Mouse (Mus musculus) forebrain, postnatal 0 days (tissue): ENCODE data around the gene Noct. TPM values are rescaled to one million over a fixed set of nuclear protein-coding genes. Genes with fewer than 3 reads are reported as not detected.

ENCODE experiments used
- ATAC-seq: fragments of 200-750 bp; cut with Nextera tagmentation; 2 replicates; pipeline ENCODE4 v1.8.0; 2017; ENCODE audit warnings: mild to moderate bottlenecking, moderate library complexity
- DNase-seq: peaks from one replicate; pipeline ENCODE4 v3.0.0-alpha.2; 2015
- H3K27ac ChIP-seq: fragments of 300-500 bp; sonication (generic); 2 replicates; pipeline ENCODE4 v1.5.1; 2014; ENCODE audit warnings: low read depth, mild to moderate bottlenecking, antibody characterized with exemption, low read length, moderate library complexity, mixed read lengths
- H3K27me3 ChIP-seq: fragments of 300-500 bp; sonication (generic); 2 replicates; pipeline ENCODE4 v1.6.1; 2014; ENCODE audit warnings: mild to moderate bottlenecking, low read length, mixed read lengths; ENCODE audit not compliant: insufficient read depth
- H3K36me3 ChIP-seq: fragments of 300-500 bp; sonication (generic); 2 replicates; pipeline ENCODE4 v1.6.1; 2014; ENCODE audit warnings: mild to moderate bottlenecking, moderate library complexity; ENCODE audit not compliant: insufficient read depth
- H3K4me1 ChIP-seq: fragments of 300-500 bp; sonication (generic); 2 replicates; pipeline ENCODE4 v1.6.1; 2014; ENCODE audit warnings: antibody characterized with exemption; ENCODE audit not compliant: insufficient read depth
- H3K4me2 ChIP-seq: fragments of 300-500 bp; sonication (generic); 2 replicates; pipeline ENCODE4 v1.6.1; 2014; ENCODE audit warnings: low read depth, mild to moderate bottlenecking, moderate library complexity
- H3K4me3 ChIP-seq: fragments of 300-500 bp; sonication (generic); 2 replicates; pipeline ENCODE4 v1.5.1; 2014; ENCODE audit warnings: low read depth, low read length, mixed read lengths
- H3K9ac ChIP-seq: fragments of 300-500 bp; sonication (generic); 2 replicates; pipeline ENCODE4 v1.6.1; 2014; ENCODE audit warnings: mild to moderate bottlenecking
- H3K9me3 ChIP-seq: fragments of 300-500 bp; sonication (generic); 2 replicates; pipeline ENCODE4 v1.6.1; 2016; ENCODE audit warnings: low read length
- CTCF ChIP-seq: sonication (generic); IDR thresholded peaks from 2 replicates; pipeline ENCODE4 v1.5.1; 2016; ENCODE audit warnings: antibody characterized with exemption, control low read depth, low read depth
- WGBS: fragments of 180-500 bp; shearing (Covaris S2); extraction: QIAGEN DNeasy Blood & Tissue Kit; methylation state at CpG from one replicate; pipeline ENCODE4 v1.1.7; 2014; 5-methylcytosine and 5-hydroxymethylcytosine counted together
- polyA plus RNA-seq: library from polyadenylated mRNA; unstranded; fragments of >200 nt; fragmentation: Nextera tagmentation; extraction: Ambion mirVana; gene quantifications from 2 replicates; pipeline ENCODE4 v1.2.1, GENCODE M21; 2015
- total RNA-seq: library from RNA; depleted of rRNA; stranded (reverse); fragments of >200 nt; gene quantifications from 2 replicates; pipeline ENCODE4 v1.2.3, GENCODE M21; 2014

The Noct gene
- total and polyA plus RNA-seq, 2 experiments from 2014 or later = 32.6 to 33.7 TPM

DNA sequence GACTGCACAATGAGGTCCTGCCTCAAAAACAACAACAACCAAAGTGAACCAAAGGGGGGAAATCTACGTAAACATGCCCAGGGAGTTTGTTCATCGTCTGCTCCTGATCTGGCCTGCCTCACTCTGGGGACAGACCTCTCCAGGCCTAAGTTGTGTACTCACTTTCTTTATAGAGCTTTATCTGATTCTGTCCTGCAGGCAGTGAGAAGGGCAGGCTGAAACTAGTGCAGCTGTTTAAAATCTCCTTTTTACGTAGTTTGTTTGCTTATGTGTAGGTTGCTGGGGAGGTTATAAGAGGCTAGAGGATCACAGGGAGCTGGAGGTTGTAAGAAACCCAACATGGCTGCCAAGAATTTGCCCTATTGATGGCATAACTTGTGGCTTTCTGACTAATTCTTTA is 7.3 kb downstream of the Noct start:
- DNase-seq = no peak
- no peak overlapping the region for H3K4me3 ChIP-seq
- no peaks in the 10 kb centered on the region for H3K9me3 ChIP-seq
- no peak for TF ChIP-seq CTCF
- peaks cover 6% of the 10 kb centered on the region; the same call in 1 of the 2 replicates for H3K4me1 ChIP-seq
- no peak overlapping the region for H3K4me2 ChIP-seq
- no peak for ATAC-seq
- WGBS = 51% methylated on average over 3 of the region's 3 CpGs
- H3K36me3 ChIP-seq = no peaks in the 10 kb centered on the region
- H3K27ac ChIP-seq = no peak overlapping the region
- H3K9ac ChIP-seq = no peak overlapping the region
- H3K27me3 ChIP-seq = no peaks in the 10 kb centered on the region

DNA sequence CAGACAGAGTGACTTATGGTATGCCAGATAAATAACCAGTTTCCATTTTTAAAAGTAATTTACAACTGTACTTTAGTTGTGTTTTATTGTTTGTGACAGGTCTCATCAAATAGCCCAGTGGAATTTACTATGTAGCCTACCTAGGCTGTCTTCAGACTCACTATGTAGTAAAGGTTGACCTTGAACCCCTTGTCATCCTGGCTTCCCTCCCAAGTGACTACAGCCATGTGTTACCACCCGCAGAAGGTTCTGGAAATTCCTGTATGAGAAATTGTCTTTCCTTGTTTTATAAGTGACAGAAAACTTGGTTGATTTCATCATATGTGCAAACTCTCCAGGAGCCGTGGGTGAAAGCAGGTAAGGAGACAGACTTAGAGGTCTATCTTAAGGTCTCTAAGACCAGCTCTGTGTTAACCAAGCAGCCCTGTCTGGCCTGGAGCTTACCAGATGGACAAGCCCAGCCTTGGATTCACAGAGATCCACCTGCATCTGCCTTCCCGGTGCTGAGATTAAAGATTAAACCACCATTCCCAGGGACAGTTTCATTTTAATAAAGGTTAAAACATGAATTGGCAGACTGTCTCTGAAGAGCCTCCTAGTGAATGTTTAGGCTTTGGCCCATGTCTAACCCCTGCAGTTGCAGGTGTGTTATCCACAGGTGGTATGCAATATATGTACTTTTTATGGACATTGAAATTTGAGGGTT is 8.1 kb downstream of the Noct start:
- H3K27ac ChIP-seq = no peak overlapping the region
- no peaks in the 10 kb centered on the region for H3K27me3 ChIP-seq
- no peaks in the 10 kb centered on the region for H3K36me3 ChIP-seq
- 96% methylated on average over 3 of the region's 3 CpGs for WGBS
- no peak for TF ChIP-seq CTCF
- ATAC-seq (no peak), DNase-seq (no peak)
- H3K4me3 ChIP-seq = no peak overlapping the region
- H3K4me2 ChIP-seq = no peak overlapping the region
- no peaks in the 10 kb centered on the region for H3K9me3 ChIP-seq
- no peak overlapping the region for H3K9ac ChIP-seq
- peaks cover 6% of the 10 kb centered on the region; the same call in 1 of the 2 replicates for H3K4me1 ChIP-seq

DNA sequence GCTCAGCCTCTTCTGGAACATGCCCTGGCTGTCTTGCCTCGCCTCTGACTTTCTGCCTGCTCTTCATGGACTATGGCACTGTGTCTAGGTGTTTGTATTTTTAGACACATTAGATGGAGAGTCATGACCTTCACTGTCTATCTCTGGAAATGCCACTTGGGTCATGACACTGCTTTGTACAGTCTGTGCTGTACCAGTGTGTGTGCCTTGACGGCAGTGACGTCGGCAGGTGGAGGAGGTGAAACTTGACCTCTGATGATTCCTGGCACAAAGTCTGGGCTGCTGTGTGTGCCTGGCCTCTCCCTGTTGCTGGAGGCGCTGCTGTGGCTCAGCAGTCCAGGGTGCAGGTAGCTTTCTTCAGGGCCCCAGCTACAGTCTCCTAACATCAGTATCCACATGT is 9.2 kb downstream of the Noct start:
- no peak overlapping the region for H3K9ac ChIP-seq
- DNase-seq (no peak), ATAC-seq (no peak)
- no peaks in the 10 kb centered on the region for H3K27me3 ChIP-seq
- H3K27ac ChIP-seq = no peak overlapping the region
- no peak for TF ChIP-seq CTCF
- H3K9me3 ChIP-seq = no peaks in the 10 kb centered on the region
- H3K4me1 ChIP-seq = peaks cover 5% of the 10 kb centered on the region; the same call in 1 of the 2 replicates
- 83% methylated on average over 5 of the region's 5 CpGs for WGBS
- no peak overlapping the region for H3K4me2 ChIP-seq
- no peak overlapping the region for H3K4me3 ChIP-seq
- no peaks in the 10 kb centered on the region for H3K36me3 ChIP-seq

DNA sequence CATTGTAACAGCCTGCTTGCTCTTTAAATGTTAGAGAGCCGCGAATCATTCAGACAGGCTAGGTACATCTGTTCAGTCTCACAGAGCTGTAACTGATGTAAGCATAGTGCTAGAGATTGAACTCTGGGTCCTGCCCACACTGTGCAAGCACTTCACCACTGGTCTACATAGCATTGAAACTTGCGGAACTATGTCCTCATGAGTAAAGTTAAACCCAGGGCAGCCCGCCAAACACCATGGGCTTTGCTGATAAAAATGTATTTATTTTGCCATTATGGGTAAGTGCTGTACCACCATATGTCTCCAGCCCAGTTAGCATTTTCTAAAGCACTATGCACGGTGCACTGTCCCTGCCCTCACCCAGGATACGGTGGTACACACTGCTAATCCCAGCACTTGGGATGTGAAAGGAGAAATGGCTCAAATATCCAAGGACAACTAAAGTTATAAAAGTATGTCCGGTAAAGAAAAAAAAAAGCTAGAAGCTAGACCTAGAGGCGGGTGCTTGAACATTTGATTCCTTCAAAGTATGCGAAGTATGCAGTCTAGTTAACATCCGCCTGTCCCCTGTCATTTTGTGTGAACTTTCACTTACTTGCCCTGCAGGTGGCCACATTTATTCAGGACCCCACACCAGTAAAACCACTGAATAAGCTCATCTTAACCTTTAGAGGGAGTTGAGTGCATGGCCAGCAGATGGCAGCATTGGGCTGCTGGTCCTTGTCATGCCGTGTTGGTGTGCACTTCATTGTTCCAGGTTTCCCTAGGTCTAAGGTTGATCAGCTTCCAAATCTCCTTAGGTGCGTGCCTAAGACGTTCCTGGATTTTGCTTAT is 9.9 kb downstream of the Noct start:
- no peaks in the 10 kb centered on the region for H3K9me3 ChIP-seq
- no peak overlapping the region for H3K9ac ChIP-seq
- WGBS = 45% methylated on average over 13 of the region's 13 CpGs
- peak; percentile 97 for TF ChIP-seq CTCF
- H3K27me3 ChIP-seq = no peaks in the 10 kb centered on the region
- no peaks in the 10 kb centered on the region for H3K4me1 ChIP-seq
- no peak overlapping the region for H3K4me3 ChIP-seq
- no peak overlapping the region for H3K4me2 ChIP-seq
- peak; percentile 85 for ATAC-seq
- H3K36me3 ChIP-seq = no peaks in the 10 kb centered on the region
- peak; percentile 88 for DNase-seq
- H3K27ac ChIP-seq = no peak overlapping the region

DNA sequence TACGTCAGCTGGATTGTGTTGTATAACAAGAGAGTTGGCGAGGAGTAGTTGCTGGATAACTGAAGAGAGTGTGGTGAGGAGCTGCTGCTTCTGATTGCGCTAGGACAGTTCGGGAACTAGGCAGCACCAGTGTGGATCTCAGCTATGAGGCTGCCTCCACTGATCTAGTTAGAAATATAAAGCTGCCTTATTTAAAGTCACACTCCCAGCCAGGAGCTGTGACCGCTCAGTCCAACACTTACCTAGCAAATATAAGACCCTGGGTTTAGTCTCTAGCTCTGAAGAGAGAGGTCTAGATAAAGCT is 10.5 kb downstream of the Noct start:
- ATAC-seq = peak; percentile 59; the same call in 1 of the 2 replicates
- no peaks in the 10 kb centered on the region for H3K9me3 ChIP-seq
- no peak overlapping the region for H3K27ac ChIP-seq
- H3K36me3 ChIP-seq = no peaks in the 10 kb centered on the region
- WGBS = 71% methylated on average over 5 of the region's 5 CpGs
- no peak overlapping the region for H3K4me3 ChIP-seq
- H3K9ac ChIP-seq = no peak overlapping the region
- no peak overlapping the region for H3K4me2 ChIP-seq
- DNase-seq = no peak
- TF ChIP-seq CTCF = no peak
- H3K27me3 ChIP-seq = no peaks in the 10 kb centered on the region
- H3K4me1 ChIP-seq = no peaks in the 10 kb centered on the region

DNA sequence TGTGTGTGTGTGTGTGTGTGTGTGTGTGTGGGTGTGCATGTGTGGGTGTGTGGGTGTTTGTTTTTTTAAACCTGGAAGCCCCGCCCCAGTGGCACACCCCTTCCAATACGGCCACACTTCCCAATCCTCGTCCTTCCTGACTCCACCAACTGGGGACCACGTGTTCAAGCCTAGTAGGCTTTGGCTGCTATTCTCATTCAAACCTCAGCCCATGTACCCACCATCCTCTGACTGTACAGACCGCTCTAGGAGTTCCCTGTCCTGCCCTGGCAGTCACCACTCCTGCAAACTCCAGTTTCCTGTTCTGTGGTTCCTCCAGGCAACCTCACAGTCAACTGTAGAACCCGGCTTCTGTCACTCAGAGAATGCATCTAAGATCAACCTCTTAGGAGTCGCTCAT is 14.3 kb downstream of the Noct start:
- DNase-seq (no peak), ATAC-seq (no peak)
- WGBS = 87% methylated on average over 7 of the region's 7 CpGs
- no peak overlapping the region for H3K9ac ChIP-seq
- H3K27ac ChIP-seq = no peak overlapping the region
- H3K27me3 ChIP-seq = no peaks in the 10 kb centered on the region
- H3K4me1 ChIP-seq = no peaks in the 10 kb centered on the region
- no peak overlapping the region for H3K4me2 ChIP-seq
- H3K36me3 ChIP-seq = no peaks in the 10 kb centered on the region
- H3K4me3 ChIP-seq = no peak overlapping the region
- H3K9me3 ChIP-seq = no peaks in the 10 kb centered on the region
- no peak for TF ChIP-seq CTCF

DNA sequence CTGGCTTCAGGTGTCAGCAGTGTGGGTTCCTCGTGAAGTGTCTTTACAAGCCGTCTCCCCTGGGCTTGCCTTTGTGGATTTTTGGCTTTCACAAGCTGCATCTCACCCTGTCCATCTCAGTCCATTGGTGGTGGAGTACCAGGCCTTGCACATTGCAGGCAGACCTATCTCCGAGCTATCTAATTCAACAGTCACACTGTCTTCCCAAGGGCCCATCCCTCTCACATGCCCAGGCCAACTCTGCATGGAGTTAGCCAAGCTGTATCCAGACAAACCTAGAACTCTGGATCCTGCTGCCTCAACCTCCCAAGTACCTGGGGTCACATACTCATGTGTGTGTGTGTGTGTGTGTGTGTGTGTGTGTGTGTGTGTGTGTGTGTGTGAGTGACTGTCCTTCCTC is 15.3 kb downstream of the Noct start:
- DNase-seq = no peak
- Histone ChIP-seq H3K4me2 (no peak overlapping the region), H3K9ac (no peak overlapping the region), H3K4me3 (no peak overlapping the region), H3K36me3 (no peaks in the 10 kb centered on the region), H3K9me3 (no peaks in the 10 kb centered on the region), H3K27me3 (no peaks in the 10 kb centered on the region), H3K4me1 (no peaks in the 10 kb centered on the region), H3K27ac (no peak overlapping the region)
- ATAC-seq = no peak
- TF ChIP-seq CTCF = no peak
- WGBS = 99% methylated on average over 3 of the region's 3 CpGs
